Mouse (Mus musculus) heart, adult 2 months (tissue): Measurements from ENCODE around the gene Tnrc6b.

Experiments
- CTCF ChIP-seq: fragments of 200-600 bp; IDR thresholded peaks from 2 replicates; pipeline ENCODE4 v1.8.1; 2022; ENCODE audit warnings: antibody characterized with exemption, mild to moderate bottlenecking, moderate library complexity
- EP300 ChIP-seq: fragments of 200-500 bp; IDR thresholded peaks from 2 replicates; pipeline ENCODE4 v1.6.1; 2011; ENCODE audit warnings: low read depth, low read length, control low read depth; ENCODE audit not compliant: insufficient read depth

GRCm38 (mm10) chr15:80831170-80831569 lies 120.1 kb downstream of the Tnrc6b start:
- TF ChIP-seq CTCF (no peak), EP300 (no peak)
